Mouse (Mus musculus) heart, postnatal 4 days (tissue): ENCODE results near the gene Lep. TPM values are rescaled to one million over a fixed set of nuclear protein-coding genes. Genes with fewer than 3 reads are reported as not detected.
A peak's percentile ranks its signal among the peaks of the same experiment; 100 is the strongest.

ENCODE experiments used
- DNase-seq: peaks from one replicate; pipeline ENCODE4 v3.0.0; 2021
- total RNA-seq, 2 experiments: library from RNA; stranded (reverse); gene quantifications; 2 replicates each; pipeline ENCODE4 v1.2.3; 2021

Gene Lep
- total RNA-seq, 2 experiments from 2014 or later: 0.29 TPM; not detected in 1

DNA sequence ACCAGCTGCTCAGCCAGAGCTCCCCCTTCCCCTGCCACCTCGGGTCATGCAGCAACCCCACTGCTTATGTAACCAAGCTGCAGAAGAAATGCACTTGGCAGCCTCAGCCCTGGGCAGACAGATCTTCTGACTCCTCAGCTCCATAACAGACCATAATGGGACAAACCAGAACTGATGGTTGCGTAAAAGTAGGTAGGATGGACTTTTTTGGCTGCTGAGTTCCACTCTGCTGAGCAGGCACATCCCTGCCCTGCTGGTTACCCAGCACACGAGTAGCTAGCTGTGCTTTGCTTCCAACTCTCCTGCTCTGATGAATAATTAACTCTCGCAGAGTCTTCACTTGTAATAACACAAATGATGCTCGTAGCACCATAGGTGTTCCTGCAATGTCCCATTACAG, 10.1 kb upstream of the Lep start:
- no peak for DNase-seq

DNA sequence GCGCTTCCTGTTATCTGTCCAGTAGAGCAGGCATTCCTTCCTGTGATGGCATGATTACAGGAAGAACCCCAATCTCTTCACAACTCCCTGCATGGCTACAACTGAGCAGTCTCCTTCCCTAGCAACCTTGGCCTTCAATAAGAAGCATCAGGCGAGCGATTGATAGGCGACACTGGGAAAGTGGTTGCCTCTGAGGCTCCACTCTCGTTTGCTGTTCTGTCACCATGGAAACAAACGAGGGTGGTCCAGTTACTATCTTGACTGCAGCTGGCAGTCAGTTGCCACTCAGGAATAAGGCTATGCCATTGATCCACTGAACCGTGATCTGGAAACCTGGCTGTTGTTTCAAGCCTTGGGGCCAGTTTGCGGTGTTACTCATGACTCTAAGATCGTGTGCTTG, 7.8 kb upstream of the Lep start:
- DNase-seq: no peak

- DNase-seq: no peak
Measured at GRCm38 (mm10) chr6:29053181-29053580, 6.8 kb upstream of the Lep start.

DNA sequence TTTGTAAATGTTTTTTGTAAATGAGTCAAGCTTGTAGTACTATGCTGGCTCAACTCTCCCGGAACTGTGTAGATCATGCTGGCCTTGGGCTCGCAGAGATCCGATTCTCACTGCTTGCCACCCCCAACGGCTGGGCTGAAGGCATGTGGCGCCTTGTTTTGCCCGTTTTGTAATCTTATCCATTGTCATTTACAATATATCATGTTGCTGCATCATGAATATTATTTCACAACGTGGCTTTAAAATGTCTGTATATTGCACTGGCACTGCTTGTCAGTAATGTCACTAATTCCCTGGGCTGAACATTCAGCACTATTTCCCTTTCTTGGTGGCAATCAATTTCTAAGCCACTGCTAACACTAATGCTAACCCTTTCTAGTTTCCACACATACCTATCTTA, 3.6 kb upstream of the Lep start:
- no peak for DNase-seq

DNA sequence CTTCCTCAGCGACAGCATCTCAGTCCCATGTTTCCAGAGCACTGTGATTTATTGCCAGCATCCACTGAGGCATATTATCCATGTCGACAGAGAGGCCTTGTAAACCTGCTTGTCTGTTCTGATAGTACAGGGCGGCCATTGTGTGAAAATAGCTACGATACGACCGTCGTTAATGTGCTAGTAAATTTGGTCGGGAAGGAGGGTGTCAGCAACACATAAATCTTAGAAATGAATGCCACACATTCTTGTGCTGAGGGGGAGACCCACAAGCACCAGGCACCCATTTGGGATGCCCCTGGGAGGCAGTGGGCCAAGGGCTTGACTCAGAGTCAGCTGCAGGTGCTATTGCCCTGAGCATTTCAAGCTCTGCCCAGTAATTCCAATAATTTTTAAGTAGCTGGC, 6.4 kb downstream of the Lep start:
- no peak for DNase-seq

DNA sequence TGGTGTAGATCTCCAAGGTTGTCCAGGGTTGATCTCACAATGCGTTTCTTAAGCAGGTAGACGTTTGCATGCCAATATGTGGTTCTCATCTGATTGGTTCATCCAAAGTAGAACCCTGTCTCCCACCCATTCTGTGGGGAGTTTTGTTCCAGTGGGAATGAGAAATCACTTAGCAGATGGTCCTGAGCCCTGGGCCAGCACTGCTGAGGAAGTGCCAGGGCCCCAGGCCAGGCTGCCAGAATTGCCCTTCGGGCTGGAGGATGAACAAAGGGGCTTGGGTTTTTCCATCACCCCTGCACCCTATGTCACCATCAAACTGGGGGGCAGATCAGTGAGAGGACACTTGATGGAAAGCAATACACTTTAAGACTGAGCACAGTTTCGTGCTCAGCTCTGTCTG, 12.2 kb downstream of the Lep start:
- DNase-seq: no peak

DNA sequence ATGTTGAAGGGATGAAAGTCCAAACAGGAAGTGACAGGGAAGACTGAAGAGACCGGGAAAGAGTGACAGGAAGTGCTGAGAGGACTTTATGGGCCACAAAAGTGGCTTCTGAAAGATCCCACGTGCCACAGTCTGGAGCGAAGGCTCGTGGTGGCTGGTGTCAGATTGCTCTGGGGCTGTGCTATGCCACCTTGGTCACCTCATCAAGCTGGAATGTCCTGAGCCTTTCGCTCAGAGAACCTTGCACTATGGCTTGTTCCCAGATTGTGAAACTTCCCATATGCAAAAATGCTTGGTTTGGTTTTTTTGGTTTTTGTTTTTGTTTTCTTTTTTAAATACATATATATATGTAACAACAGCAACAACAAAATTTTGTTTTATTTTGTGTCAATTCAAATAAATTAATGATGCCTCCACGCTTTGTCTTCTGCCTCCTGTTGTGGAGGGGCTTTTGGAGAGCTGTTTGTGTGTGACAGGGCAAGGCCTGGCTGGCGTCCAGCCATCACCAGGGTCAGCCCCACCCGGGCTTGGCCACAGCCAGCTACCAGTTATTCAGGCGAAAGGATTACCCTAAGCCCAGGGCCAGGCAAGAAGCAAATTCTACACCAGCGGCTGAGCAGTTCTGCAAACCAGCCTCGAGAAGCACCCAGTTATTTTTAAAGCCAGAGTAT, 13.6 kb downstream of the Lep start:
- DNase-seq: no peak

DNA sequence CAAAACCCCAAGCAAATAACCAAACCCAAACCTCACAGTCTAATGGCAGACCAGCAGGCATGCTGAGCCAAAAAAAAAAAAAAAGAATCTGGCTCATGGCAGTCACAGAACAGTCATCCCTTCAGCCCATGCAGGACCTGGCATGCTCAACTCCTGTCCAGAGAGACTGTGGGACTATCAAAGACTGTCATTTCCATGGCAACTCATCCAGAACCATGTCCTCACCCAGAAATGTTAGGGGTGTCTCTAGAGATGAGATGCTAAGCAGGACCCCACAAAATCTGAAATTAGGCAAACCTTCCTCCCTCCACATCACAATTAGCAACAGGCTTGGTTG, 14.1 kb downstream of the Lep start:
- no peak for DNase-seq

- peak; percentile 13 for DNase-seq
Measured at GRCm38 (mm10) chr6:29079291-29079690, 19.3 kb downstream of the Lep start.

GRCm38 (mm10) chr6:29081826-29082363, 21.9 kb downstream of the Lep start:
- DNase-seq: no peak

DNA sequence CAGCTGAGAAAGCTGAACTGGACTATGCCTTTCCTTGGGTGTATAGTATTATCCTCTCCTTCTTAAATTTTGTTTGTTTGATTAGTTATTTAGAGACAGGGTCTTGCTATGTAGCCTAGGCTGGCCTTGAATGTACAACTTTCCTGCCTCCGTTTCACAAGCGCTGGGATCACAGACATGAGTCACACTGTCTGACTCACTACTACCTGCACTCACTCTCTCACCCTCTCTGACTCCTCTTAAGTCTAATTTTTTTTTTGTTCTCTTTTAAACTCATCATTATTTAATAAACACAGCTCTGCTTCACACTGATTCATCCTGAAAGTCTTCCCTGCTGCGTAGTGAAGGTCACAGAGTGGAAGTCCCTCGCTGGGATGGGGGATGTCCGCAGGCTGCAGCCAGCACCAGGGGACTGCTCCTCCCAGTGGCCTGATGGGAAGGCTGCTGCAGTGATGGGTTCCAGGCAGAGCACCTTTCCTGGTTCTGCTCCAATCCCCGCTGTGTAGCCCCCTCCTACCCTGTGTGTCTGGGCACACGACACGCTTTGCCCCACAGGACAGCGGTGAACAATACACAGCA, 22.8 kb downstream of the Lep start:
- no peak for DNase-seq

- DNase-seq: no peak
Measured at GRCm38 (mm10) chr6:29084401-29084800, 24.4 kb downstream of the Lep start.

GRCm38 (mm10) chr6:29087921-29088709, 28.1 kb downstream of the Lep start:
- peak; percentile 55 for DNase-seq

DNA sequence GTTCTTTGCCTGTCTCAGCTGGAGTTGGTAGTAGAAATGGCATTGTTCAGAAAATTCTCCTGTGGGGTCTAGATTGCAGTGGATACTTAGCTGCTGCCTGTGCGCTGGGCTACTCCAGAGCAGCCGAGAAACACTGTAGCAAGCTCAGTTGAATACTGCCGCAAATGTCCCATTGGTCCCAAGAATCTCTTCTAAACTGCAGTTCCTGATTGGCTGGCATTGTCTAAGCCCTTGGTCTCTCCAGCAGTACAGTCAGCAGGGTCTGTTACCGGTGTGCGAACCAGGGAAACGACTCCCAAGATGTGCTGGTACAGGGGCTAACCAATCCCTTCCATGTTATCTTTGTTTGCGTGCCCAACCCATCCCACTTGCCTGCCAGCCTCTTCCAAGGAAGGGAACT, 32.2 kb downstream of the Lep start:
- no peak for DNase-seq

- peak; percentile 24 for DNase-seq
Measured at GRCm38 (mm10) chr6:29092904-29093303, 32.9 kb downstream of the Lep start.

DNA sequence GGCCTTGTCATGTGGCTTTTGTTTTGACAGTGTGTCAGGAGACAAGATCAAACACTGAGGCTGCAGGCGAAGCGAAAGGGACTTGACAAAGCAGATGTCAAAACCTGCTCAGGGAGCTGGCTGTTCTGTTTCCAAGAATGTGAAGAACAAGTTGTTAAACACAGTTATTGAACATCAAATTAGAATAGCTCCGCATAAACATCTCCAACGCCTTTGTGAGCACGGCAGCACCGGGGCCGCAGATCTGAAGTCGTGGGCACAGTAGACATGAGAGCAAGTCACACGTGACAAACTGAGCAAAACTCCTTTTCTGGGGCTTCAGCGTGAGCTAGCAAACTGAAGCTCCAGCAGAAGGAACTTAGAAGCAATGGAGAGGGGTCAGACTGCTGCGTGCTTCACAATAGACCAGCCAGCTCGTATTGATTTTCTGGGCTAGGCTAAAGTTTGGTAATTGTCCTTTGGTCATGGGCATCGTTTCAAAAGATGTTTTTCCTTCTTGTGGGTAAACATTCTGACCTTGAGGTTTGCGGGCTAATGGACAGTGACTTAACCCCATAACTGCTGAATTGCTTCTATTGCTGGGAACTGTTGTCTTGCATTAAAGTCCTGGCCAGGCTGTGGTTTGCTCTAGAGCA, 39.6 kb downstream of the Lep start:
- DNase-seq: no peak

GRCm38 (mm10) chr6:29100423-29100822, 40.4 kb downstream of the Lep start:
- no peak for DNase-seq

- DNase-seq: no peak
Measured at GRCm38 (mm10) chr6:29101248-29101864, 41.3 kb downstream of the Lep start.

DNA sequence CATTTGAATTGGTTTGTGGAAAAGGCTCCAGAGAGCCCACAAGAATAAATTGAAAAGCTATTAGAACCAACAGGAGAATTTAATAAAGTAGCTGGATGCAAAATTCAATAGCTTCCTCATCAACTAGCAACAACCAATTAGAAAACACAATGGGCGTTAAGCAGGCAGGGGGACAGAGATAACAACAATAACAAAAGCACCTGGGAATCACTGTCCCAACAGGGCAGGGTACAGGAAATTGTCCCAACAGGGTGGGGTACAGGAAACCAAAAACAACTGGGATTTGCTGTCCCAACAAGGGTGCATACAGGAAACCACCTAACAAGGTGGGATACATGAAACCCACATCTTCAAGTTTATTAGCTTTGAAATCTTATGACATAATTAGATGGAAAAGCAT, 48.4 kb downstream of the Lep start:
- DNase-seq: no peak

GRCm38 (mm10) chr6:29111501-29111900, 51.5 kb downstream of the Lep start:
- no peak for DNase-seq

DNA sequence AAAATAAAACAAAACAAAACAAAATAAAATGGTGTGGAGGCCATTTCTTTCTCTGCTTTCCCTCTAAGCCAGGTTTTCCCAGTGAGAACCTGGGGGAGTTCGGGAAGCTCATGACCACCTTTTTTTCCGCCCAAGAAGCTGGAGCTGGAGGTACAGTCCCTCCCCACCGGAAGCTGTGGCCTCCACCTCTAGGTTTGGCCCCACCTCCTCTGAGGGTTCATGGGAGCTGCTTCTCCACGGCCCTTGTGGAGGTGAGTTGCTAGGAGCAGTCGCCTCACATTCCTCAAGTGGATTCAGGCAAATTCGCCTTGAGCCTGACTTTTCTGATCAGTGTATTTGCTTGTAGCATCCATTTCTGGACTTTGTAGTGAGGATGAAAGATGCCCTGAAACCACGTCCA, 55.7 kb downstream of the Lep start:
- DNase-seq: no peak

- peak; percentile 81 for DNase-seq
Measured at GRCm38 (mm10) chr6:29117417-29118104, 57.5 kb downstream of the Lep start.
